Mouse (Mus musculus): ENCODE measurements around the gene Rnf151.
A peak's percentile ranks its signal among the peaks of the same experiment; 100 is the strongest.

The Rnf151 gene

DNA sequence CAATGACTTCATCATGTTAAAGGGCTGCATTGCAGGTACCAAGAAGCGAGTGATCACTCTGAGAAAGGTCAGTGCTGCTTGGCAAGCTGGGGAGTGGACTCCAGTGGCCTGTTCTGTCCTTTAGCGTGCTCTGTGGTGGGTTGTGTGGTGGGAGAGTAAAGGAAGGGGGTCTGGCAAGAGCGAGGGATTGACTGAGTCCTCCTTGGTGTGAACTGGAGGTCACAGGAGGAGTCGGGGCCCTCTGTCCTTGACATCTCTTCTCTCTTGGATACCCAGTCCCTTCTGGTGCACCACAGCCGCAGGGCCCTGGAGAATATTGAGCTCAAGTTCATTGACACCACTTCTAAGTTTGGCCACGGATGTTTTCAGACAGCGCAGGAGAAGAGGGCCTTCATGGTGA is 17.6 kb upstream of the Rnf151 start:
- no peaks in the 10 kb centered on the region for H3K27me3 ChIP-seq (ENCODE audit: insufficient read depth, low read length)
- TF ChIP-seq POU5F1 (IDR thresholded peaks at IDR 0.05; ENCODE audit: borderline replicate concordance, low read length) (no peak), CTCF (conservative IDR thresholded peaks at IDR 0.05; ENCODE audit: low read length) (no peak), NANOG (IDR thresholded peaks at IDR 0.05; ENCODE audit: borderline replicate concordance, low read length) (no peak)

DNA sequence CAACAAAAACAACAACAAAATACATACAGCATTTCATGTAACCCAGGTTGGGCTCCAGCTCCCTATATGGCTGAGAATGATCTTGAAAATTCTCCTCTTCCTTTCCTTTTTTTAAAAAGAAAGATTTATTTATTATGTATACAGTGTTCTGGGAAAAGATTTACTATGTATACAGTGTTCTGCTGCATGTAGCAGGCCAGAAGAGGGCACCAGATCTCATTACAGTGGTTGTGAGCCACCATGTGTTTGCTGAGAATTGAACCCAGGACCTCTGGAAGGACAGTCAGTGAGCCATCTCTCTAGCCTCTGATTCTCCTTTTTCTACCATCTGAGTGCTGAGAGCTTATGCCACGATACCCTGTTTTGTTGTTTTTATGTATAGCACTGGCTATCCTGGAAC is 16.6 kb upstream of the Rnf151 start:
- no peak overlapping the region for H3K4me3 ChIP-seq (replicated peaks; ENCODE audit: low read length)
- no peak for TF ChIP-seq NANOG (IDR thresholded peaks at IDR 0.05; ENCODE audit: borderline replicate concordance, low read length)
- no peak; the same call in 1 of the 2 replicates for TF ChIP-seq CTCF (conservative IDR thresholded peaks at IDR 0.05; ENCODE audit: low read length)
- TF ChIP-seq POU5F1 (IDR thresholded peaks at IDR 0.05; ENCODE audit: borderline replicate concordance, low read length) = no peak
- peaks cover 66% of the 10 kb centered on the region for H3K4me1 ChIP-seq (replicated peaks; ENCODE audit: low read depth, low read length)
- H3K9me3 ChIP-seq (ENCODE audit: low read length) = no peaks in the 10 kb centered on the region
- no peaks in the 10 kb centered on the region for H3K27me3 ChIP-seq (ENCODE audit: insufficient read depth, low read length)
- H3K36me3 ChIP-seq (ENCODE audit: insufficient read depth, low read length) = no peaks in the 10 kb centered on the region

More for the DNA sequence above, 17.6 kb upstream of the Rnf151 start:
- Histone ChIP-seq H3K4me1 (replicated peaks; ENCODE audit: low read depth, low read length) (peaks cover 74% of the 10 kb centered on the region), H3K4me3 (replicated peaks; ENCODE audit: low read length) (peak overlapping the region; percentile 91), H3K9me3 (ENCODE audit: low read length) (no peaks in the 10 kb centered on the region), H3K36me3 (ENCODE audit: insufficient read depth, low read length) (peaks cover 6% of the 10 kb centered on the region)

DNA sequence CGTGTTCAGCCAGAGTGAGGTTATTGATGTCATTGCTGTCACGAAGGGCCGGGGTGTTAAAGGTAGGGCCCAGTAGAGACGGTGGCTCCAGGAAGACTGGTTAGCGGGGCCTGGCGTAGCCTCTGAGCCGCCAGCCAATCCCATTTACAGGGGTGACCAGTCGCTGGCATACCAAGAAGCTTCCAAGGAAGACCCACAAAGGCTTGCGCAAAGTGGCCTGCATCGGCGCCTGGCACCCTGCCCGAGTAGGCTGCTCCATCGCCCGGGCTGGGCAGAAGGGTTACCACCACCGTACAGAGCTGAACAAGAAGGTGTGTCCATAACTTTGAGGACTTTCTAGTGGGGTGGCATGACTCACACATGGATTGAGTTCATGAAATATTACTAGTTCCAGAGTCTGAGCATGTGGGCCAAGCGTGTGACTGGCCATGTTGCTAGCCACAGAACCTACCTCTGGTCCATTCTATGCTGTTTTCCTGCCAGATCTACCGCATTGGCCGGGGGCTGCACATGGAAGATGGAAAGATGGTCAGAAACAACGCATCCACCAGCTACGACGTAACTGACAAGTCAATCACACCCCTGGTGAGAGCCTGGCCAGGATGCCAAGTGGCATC is 15.7 kb upstream of the Rnf151 start:
- 0 out of 2 replicates have a peak overlapping the region, but pooled peaks have one; percentile 17 for H3K4me3 ChIP-seq (replicated peaks; ENCODE audit: low read length)
- no peaks in the 10 kb centered on the region for H3K36me3 ChIP-seq (ENCODE audit: insufficient read depth, low read length)
- peaks cover 68% of the 10 kb centered on the region for H3K4me1 ChIP-seq (replicated peaks; ENCODE audit: low read depth, low read length)
- TF ChIP-seq NANOG (IDR thresholded peaks at IDR 0.05; ENCODE audit: borderline replicate concordance, low read length) (no peak), POU5F1 (IDR thresholded peaks at IDR 0.05; ENCODE audit: borderline replicate concordance, low read length) (no peak), CTCF (conservative IDR thresholded peaks at IDR 0.05; ENCODE audit: low read length) (no peak)
- H3K9me3 ChIP-seq (ENCODE audit: low read length) = no peaks in the 10 kb centered on the region
- no peaks in the 10 kb centered on the region for H3K27me3 ChIP-seq (ENCODE audit: insufficient read depth, low read length)

DNA sequence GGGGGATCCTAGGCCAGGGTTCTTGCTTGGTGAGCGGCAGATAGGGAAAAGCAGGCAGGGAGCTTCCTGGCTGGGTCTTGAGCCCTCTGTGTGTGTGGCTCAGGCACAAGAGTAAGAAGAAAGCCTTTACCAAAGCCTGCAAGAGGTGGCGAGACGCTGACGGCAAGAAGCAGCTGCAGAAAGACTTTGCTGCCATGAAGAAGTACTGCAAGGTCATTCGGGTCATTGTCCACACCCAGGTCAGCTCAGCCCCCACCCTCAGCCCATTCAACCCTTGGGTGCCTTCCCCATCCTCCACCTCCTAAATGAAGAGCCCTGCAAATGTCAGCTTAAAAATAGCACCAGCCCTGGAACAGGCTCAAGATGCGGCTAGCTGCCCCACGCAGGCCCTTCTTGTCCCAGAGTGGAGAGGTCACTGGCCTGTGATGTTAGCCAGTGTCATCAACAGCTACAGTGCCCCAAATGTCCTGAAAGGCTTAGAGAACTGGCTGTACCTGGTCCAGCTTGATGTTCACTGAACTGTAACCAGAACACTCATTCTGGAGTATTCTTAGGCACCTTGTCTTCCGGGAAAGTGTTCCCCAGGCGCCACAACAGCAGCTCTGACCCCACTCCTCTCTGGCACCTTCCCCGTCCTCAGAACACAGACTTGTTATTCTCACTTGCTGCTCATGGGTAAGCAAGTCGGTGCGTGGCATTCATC is 14.5 kb upstream of the Rnf151 start:
- no peaks in the 10 kb centered on the region for H3K9me3 ChIP-seq (ENCODE audit: low read length)
- H3K27me3 ChIP-seq (ENCODE audit: insufficient read depth, low read length) = no peaks in the 10 kb centered on the region
- H3K4me3 ChIP-seq (replicated peaks; ENCODE audit: low read length) = 0 out of 2 replicates have a peak overlapping the region, but pooled peaks have one; percentile 10
- no peaks in the 10 kb centered on the region for H3K36me3 ChIP-seq (ENCODE audit: insufficient read depth, low read length)
- TF ChIP-seq NANOG (IDR thresholded peaks at IDR 0.05; ENCODE audit: borderline replicate concordance, low read length) (no peak), POU5F1 (IDR thresholded peaks at IDR 0.05; ENCODE audit: borderline replicate concordance, low read length) (no peak), CTCF (conservative IDR thresholded peaks at IDR 0.05; ENCODE audit: low read length) (no peak)
- H3K4me1 ChIP-seq (replicated peaks; ENCODE audit: low read depth, low read length) = peaks cover 69% of the 10 kb centered on the region

DNA sequence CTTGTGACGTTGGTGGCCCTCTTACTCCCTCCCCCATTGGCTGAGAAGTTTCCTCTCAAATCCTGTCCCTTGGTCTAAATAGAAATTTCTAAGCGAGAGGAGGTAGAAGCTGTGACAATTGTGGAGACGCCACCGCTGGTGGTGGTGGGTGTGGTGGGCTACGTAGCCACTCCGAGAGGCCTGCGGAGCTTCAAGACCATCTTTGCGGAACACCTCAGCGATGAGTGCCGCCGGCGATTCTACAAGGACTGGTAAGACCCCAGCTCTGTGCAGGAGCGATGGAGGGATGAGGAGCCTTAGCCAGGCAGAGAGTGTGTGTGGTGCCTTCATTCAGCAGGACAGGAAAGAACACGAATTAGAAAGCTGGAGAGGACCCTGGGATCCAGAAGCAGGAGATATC is 12.9 kb upstream of the Rnf151 start:
- no peaks in the 10 kb centered on the region for H3K27me3 ChIP-seq (ENCODE audit: insufficient read depth, low read length)
- no peak overlapping the region for H3K4me3 ChIP-seq (replicated peaks; ENCODE audit: low read length)
- no peaks in the 10 kb centered on the region for H3K36me3 ChIP-seq (ENCODE audit: insufficient read depth, low read length)
- H3K9me3 ChIP-seq (ENCODE audit: low read length) = no peaks in the 10 kb centered on the region
- TF ChIP-seq POU5F1 (IDR thresholded peaks at IDR 0.05; ENCODE audit: borderline replicate concordance, low read length) = no peak
- no peak for TF ChIP-seq CTCF (conservative IDR thresholded peaks at IDR 0.05; ENCODE audit: low read length)
- no peak for TF ChIP-seq NANOG (IDR thresholded peaks at IDR 0.05; ENCODE audit: borderline replicate concordance, low read length)
- H3K4me1 ChIP-seq (replicated peaks; ENCODE audit: low read depth, low read length) = peaks cover 60% of the 10 kb centered on the region

DNA sequence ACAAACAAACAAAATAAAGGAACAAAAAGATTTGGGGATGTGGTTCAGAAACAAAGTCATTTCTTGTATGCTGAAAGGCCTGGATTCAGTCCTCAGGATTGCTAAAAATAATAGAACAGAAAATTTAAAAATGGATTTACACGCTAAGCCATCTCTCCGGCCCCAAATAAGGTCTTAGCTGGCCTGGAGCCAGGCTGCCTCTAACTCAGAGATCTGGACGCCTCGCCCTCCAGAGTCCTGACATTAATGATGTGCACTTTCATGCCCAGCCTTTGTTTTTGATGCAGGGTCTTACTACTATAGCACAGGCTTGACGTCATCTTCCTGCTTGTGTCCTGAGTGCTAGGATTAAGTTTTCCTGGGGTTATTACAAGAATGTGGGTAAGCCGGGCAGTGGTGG is 11.2 kb upstream of the Rnf151 start:
- no peaks in the 10 kb centered on the region for H3K36me3 ChIP-seq (ENCODE audit: insufficient read depth, low read length)
- H3K9me3 ChIP-seq (ENCODE audit: low read length) = no peaks in the 10 kb centered on the region
- H3K4me1 ChIP-seq (replicated peaks; ENCODE audit: low read depth, low read length) = peaks cover 56% of the 10 kb centered on the region
- TF ChIP-seq CTCF (conservative IDR thresholded peaks at IDR 0.05; ENCODE audit: low read length) (no peak), NANOG (IDR thresholded peaks at IDR 0.05; ENCODE audit: borderline replicate concordance, low read length) (no peak), POU5F1 (IDR thresholded peaks at IDR 0.05; ENCODE audit: borderline replicate concordance, low read length) (no peak)
- H3K27me3 ChIP-seq (ENCODE audit: insufficient read depth, low read length) = no peaks in the 10 kb centered on the region
- no peak overlapping the region for H3K4me3 ChIP-seq (replicated peaks; ENCODE audit: low read length)

DNA sequence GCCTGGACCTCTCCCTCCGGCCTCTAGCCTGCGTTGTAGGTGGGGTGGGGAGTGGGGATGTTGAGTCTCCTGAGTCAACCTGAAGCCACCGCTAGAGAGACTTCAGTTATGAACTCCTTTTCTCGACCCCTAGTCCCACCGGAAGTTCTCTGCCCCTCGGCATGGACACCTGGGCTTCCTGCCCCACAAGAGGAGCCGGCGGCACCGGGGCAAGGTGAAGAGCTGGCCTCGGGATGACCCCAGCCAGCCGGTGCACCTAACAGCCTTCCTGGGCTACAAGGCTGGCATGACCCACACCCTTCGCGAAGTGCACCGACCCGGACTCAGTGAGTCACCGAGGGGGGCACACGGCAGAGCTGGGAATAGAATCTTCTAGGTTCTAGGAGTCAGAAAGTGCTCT is 10.3 kb upstream of the Rnf151 start:
- Histone ChIP-seq H3K9me3 (ENCODE audit: low read length) (no peaks in the 10 kb centered on the region), H3K36me3 (ENCODE audit: insufficient read depth, low read length) (no peaks in the 10 kb centered on the region), H3K4me3 (replicated peaks; ENCODE audit: low read length) (peak overlapping the region; percentile 62), H3K4me1 (replicated peaks; ENCODE audit: low read depth, low read length) (peaks cover 53% of the 10 kb centered on the region), H3K27me3 (ENCODE audit: insufficient read depth, low read length) (no peaks in the 10 kb centered on the region)
- no peak for TF ChIP-seq POU5F1 (IDR thresholded peaks at IDR 0.05; ENCODE audit: borderline replicate concordance, low read length)

DNA sequence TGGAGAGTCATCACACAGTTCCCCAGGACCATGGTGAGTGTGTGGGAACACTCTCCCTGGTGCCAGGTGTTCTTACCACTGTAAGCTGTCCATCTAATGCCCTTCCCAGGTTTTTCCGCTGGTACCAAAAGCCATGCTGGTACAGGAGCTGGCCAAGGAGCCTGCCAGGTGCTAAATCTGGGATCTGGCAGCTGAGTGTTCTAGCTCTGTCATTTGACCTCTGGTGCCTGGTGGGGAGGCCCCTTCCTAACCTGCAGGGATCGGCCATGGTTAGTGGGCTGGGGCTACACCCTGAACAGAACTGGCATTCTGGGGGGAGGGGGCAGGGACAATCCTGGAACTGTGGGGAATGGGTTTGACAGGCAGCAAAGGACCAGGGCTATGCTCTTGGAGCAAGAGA is 9.8 kb upstream of the Rnf151 start, which contains the start of gene Rpl3l:
TSS of gene Rpl3l (plus strand) at position 203 of the 400 bp plus-strand sequence.
- Histone ChIP-seq H3K4me1 (replicated peaks; ENCODE audit: low read depth, low read length) (peaks cover 53% of the 10 kb centered on the region), H3K36me3 (ENCODE audit: insufficient read depth, low read length) (peaks cover under 1% of the 10 kb centered on the region), H3K27me3 (ENCODE audit: insufficient read depth, low read length) (no peaks in the 10 kb centered on the region), H3K9me3 (ENCODE audit: low read length) (no peaks in the 10 kb centered on the region), H3K4me3 (replicated peaks; ENCODE audit: low read length) (peak within 1 kb of the TSS; percentile 62)
- no peak for TF ChIP-seq NANOG (IDR thresholded peaks at IDR 0.05; ENCODE audit: borderline replicate concordance, low read length)
- TF ChIP-seq CTCF (conservative IDR thresholded peaks at IDR 0.05; ENCODE audit: low read length) = no peak
- no peak for TF ChIP-seq POU5F1 (IDR thresholded peaks at IDR 0.05; ENCODE audit: borderline replicate concordance, low read length)
